Mouse (Mus musculus) embryonic stem cell, embryonic (primary cell): ENCODE data around the gene Spred3.

Source experiments
- CTCF ChIA-PET, 4 experiments: fragments of 300-600 bp in 2 of 4; fragments of 350-600 bp in 2 of 4; sonication (Branson Sonifier 250); formaldehyde crosslinking; loops; one replicate each; lab custom pipeline; 2022; ENCODE audit warnings: inconsistent platforms in 2 of 4; lab: Charles Lee
- POLR2A ChIA-PET, 4 experiments: fragments of 300-600 bp in 2 of 4; fragments of 350-600 bp in 2 of 4; sonication (Branson Sonifier 250); formaldehyde crosslinking; loops; one replicate each; lab custom pipeline; 2022; ENCODE audit warnings: antibody characterized with exemption in 4 of 4, inconsistent platforms in 1 of 4; lab: Charles Lee

The Spred3 gene

DNA sequence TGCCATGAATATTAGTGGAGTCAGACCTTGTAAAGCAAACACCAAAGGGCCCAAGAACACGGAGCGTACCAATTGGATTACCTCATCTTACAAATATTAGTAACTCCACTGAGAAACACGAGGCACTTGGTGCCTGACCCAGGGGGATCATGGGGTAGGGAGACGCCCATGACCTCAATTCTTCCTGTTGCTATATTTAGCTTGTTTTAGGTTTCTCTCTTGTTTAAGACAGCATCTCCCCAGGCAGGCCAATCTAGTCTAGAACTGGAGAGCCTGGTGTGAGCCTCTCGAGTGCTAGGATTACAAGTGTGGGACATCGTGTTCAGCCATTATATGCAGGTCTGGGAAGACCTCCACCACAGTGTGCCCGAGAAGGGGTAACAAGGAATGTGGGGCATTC, 9.1 kb upstream of the Spred3 start:
- ChIA-PET CTCF (interaction anchor here in 2 of 4 experiments (0.7 to 2.3 kb wide), 6 partner anchors 9 to 122 kb away, joined by 3 to 12 read pairs (median 7); partner anchors contain the start of genes Fam98c (in 1 of the 2), Ggn (in 1 of the 2) and Spred3 (in 1 of the 2)), POLR2A (interaction anchor here in 2 of 4 experiments (0.6 to 6.3 kb wide), 25 partner anchors 9 to 178 kb away, joined by 3 to 41 read pairs (median 6); partner anchors contain the start of genes Fam98c (in 2 of the 2), 2200002D01Rik (in 1 of the 2), Ggn (in 1 of the 2) and Kcnk6 (in 1 of the 2))

DNA sequence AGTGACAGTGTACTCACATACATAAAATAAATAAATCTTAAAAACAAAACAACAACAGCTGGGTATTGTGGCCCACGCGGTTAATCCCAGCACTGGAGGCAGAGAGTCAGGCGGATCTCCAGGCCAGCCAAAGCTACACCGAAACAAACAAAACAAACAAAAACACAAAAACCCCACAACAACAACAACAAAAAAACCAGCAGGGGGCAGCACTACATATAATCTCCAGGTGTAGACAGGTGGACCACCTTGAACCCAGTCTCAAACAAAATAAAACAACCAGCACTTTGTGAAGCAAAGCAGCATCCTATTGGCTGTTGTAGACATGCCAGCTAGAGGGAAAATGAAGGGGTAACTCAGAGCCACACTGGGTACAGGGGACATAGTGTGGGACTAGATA, 7.9 kb upstream of the Spred3 start:
- ChIA-PET POLR2A (interaction anchor here in 2 of 4 experiments (0.6 to 6.3 kb wide), 21 partner anchors 10 to 360 kb away, joined by 3 to 41 read pairs (median 5); partner anchors contain the start of genes Fam98c (in 2 of the 2), 2200002D01Rik (in 1 of the 2) and Kcnk6 (in 1 of the 2)), CTCF (interaction anchor here in 3 of 4 experiments (0.6 to 2.3 kb wide), 10 partner anchors 8 to 229 kb away, joined by 3 to 7 read pairs (median 4); partner anchors contain the start of genes Fam98c (in 1 of the 3), Ggn (in 1 of the 3) and Spred3 (in 1 of the 3))

DNA sequence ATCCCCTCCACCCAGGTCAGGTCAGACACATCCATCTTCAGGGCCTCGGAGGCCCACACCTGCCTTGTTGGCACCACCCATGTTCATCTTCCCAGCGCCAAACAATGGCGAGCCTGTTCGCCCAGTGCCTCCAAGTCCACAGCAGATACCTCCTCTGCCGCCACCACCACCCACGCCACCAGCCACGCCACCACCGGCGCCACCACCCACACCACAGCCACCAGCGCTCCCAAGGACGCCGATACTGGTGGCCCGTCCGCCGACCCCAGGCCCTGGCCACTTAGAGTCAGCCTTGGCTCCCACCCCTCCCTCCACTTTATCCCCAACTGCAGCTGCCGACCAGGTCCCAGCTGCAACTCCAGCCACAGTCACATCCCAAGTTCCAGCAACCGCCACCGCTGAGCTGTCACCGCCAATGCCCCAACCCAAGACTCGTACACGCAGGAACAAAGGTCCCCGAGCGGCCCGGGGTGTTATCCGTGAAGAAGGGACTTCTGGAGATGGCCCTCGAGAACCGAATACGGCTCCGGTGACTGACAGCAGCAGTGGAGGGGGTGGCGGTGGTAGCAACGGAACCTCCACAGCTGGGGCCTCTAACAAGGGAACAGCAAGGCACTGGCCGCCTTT, 2.3 kb upstream of the Spred3 start:
- ChIA-PET POLR2A (interaction anchor here (0.6 to 1.6 kb wide), 7 partner anchors 10 to 460 kb away, joined by 3 to 6 read pairs (median 3); partner anchors contain the start of gene Fam98c (in 1 of the 4)), CTCF (interaction anchor here in 2 of 4 experiments (0.6 kb wide), 2 partner anchors 46 to 191 kb away, joined by 3 to 10 read pairs; partner anchors contain the start of genes Eif3k (in 1 of the 2) and Map4k1 (in 1 of the 2))

DNA sequence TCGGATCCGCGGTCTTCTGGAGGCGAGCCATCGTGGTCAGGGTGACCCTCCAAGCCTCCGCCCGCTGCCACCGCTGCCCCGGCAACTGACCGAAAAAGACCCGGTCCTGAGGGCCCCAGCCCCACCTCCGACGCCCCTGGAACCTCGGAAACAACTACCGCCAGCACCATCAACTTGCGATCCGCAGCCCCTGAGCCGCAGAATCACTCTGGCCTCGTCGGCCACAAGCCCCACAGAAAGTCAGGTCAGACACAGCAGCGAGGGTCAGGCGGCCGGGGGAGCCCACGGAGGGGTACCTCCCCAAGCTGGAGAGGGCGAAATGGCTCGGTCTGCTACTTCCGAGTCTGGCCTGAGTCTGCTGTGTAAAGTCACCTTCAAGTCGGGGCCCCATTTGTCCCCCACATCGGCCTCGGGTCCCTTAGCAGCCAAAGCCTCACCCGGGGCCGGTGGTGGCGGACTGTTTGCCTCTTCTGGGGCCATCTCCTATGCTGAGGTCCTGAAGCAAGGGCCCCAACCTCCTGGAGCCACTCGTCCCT, 1.4 kb upstream of the Spred3 start:
- ChIA-PET CTCF (interaction anchor here in 1 of 4 experiments (0.6 kb wide), 1 partner anchor 45 kb away, joined by 3 read pairs; no protein-coding TSS in a partner anchor), POLR2A (interaction anchor here in 1 of 4 experiments (1.1 kb wide), 1 partner anchor 9 kb away, joined by 3 read pairs; no protein-coding TSS in a partner anchor)

DNA sequence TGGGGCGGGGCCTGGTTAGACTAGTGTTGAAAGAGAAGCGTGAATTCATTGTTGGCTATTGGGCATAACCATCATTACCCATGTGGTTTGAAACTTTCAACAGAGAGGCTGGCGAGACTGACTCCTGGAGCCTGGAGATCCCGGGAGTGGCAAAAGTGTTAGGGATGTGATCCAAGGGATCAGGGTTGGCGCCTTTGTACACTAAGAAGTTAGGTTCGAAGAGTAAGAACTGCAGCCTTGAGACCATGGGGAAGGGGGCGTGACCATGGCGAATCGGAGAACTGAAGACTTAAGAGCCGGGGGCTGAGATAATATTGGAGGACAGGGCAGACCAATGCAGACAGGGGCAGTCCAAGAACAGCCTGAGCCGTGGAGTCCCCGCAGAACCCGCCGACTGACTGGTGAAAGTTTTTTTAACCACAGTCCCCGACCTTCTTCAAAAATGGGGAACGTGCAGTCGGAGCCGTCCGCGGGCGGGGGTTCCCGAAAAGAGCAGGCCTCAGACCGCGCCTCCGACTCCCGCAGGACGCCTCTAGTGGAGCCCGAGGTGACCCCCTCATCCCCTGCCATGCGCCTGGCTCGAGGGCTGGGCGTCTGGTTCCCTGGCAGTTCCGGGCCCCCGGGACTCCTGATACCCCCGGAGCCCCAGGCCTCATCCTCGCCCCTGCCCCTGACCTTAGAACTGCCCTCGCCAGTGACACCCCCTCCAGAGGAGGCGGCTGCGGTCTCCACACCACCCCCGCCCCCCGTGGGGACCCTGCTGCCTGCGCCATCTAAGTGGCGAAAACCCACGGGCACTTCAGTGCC, 747 bp upstream of the Spred3 start:
- ChIA-PET CTCF (interaction anchor here in 2 of 4 experiments (0.7 to 1.4 kb wide), 8 partner anchors 9 to 189 kb away, joined by 3 to 15 read pairs (median 5); partner anchors contain the start of genes Catsperg1 (in 1 of the 2), Eif3k (in 1 of the 2), Fam98c (in 1 of the 2) and Map4k1 (in 1 of the 2)), POLR2A (interaction anchor here in 3 of 4 experiments (0.9 to 2.2 kb wide), 19 partner anchors 9 to 347 kb away, joined by 3 to 29 read pairs (median 4); partner anchors contain the start of genes Psmd8 (in 3 of the 3), Fam98c (in 2 of the 3), Eif3k (in 1 of the 3) and Map4k1 (in 1 of the 3))

DNA sequence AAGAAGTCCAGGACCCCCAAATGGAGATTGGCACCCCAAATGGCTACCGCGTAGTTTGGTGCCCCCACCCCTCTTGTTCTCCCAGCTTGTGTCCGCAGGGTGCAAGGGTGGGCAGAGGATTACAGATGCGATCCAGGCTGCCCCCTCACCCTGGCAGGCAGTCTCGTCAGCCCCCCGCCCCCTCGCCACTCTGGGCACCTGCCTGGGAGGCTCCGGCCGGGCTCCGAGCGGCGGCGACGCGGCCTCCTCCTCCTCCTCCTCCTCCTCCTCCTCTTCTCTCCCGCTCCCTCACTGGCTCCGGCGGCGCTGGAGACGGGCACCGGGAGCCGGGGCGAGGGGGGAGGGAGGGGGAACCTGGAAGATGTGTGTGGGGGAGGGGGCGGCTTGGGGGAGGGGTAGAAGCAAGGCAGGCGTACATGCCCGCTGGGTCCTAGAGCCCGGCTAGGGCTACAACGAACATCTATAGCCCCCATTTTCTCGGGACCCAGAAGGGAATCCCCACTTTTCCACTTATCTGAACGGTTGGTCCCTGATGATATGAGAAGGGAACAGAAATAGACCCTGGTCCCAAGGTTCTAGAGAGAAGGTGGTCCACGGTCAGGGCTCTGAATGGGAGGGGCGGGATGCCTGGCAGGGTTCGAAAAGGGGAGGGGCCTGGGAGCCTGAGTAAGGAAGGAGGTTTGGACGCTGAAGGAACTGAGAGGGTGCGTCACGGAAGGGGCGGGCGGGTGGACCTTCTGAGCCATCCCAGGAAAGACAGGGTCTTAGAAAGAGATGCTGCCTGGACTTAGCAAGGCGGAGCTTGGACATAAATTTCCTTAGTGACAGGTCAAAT, 763 bp downstream of the Spred3 start:
- CTCF ChIA-PET: interaction anchor here (0.5 to 1.4 kb wide), 17 partner anchors 7 to 495 kb away, joined by 3 to 15 read pairs (median 4); partner anchors contain the start of genes Psmd8 (in 2 of the 4), Catsperg1 (in 1 of the 4), Fam98c (in 1 of the 4) and Ryr1 (in 1 of the 4)
- POLR2A ChIA-PET: interaction anchor here (0.6 to 2.2 kb wide), 38 partner anchors 8 to 819 kb away, joined by 3 to 29 read pairs (median 4); partner anchors contain the start of genes Psmd8 (in 3 of the 4), 2200002D01Rik (in 2 of the 4), Fam98c (in 2 of the 4) and Eif3k (in 1 of the 4)

DNA sequence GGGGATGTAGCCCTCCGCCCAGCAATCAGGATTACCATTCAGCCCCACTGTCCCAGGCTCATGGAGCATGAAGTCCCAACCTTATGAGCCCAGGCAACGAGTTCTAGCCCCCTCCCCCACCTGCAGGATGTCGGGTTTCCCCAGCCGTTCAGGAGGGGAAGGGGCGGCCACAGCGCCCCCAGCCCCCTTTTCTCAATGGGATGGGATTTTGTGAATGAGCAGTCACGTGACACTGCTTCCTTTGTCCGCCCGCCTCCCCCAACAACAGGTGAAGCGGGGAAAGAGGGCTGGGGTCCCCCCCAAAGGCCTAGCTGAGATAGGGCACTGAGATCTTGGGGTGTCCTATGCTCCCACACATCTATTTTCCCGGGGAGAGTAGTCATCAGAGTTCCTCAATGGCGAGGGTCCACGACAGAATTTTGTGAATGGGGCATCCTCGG, 1.4 kb downstream of the Spred3 start:
- CTCF ChIA-PET: interaction anchor here in 2 of 4 experiments (0.5 to 1.2 kb wide), 3 partner anchors 13 to 46 kb away, joined by 3 to 6 read pairs (median 4); no protein-coding TSS in a partner anchor
- POLR2A ChIA-PET: interaction anchor here (0.6 to 2.2 kb wide), 13 partner anchors 11 to 1732 kb away, joined by 3 to 17 read pairs (median 4); partner anchors contain the start of genes Psmd8 (in 2 of the 4) and Fam98c (in 1 of the 4)

DNA sequence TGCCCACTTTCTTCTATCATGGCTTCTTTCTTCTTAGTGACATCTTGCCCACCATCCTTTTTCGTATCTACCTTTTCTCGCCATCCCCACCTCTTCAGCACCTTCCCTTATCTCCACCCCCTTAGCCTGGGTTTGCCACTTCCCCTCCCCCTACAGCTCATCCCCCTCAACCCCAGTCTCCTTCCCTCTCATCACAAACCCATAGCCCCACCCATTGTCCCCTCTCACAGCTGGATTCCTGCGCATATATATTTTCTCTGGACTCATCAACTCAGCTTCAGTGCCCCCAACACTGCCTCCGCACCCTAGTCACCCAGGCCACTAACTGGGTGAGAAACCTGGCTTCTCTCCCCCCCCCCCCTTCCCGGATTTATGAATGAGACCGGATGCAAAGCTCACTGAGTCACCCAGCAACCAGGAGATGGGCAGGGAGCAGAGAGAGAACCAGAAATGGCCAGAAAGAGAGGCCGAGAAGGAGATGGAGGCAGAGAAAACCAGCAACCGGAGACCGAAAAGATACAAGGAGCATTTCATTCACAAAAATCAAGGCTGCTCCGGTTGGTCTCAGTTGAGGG, 2.0 kb downstream of the Spred3 start:
- ChIA-PET POLR2A (interaction anchor here in 3 of 4 experiments (0.6 to 2.2 kb wide), 15 partner anchors 9 to 1732 kb away, joined by 3 to 11 read pairs (median 3); partner anchors contain the start of gene Psmd8 (in 3 of the 3)), CTCF (interaction anchor here in 2 of 4 experiments (0.6 to 0.9 kb wide), 5 partner anchors 12 to 1157 kb away, joined by 3 to 9 read pairs (median 5); partner anchors contain the start of gene Fam98c (in 1 of the 2))

DNA sequence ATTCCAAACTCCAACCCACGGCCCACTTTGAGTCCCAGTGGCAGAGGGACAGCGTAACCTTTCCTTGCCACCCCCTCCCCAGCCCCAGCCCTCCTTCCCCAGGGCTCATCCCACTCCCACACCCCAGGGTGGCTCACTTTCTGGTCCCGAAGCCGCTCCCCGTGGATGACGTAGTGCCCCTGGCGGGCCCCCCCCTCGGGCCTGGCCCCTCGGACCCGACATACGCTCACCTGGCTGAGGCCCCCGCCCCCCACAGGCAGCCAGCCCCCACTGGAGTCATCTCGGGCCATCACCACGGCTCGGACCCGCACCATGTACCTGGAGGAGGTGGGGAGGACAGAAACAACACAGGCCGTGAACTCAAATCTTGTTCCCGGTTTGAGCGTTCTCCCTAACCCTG, 2.6 kb downstream of the Spred3 start:
- POLR2A ChIA-PET: interaction anchor here in 3 of 4 experiments (0.6 to 2.2 kb wide), 10 partner anchors 9 to 430 kb away, joined by 3 to 11 read pairs (median 4); partner anchors contain the start of genes Psmd8 (in 2 of the 3) and Fam98c (in 1 of the 3)
- CTCF ChIA-PET: interaction anchor here in 2 of 4 experiments (0.7 to 0.9 kb wide), 4 partner anchors 11 to 1157 kb away, joined by 3 to 9 read pairs (median 4); partner anchors contain the start of gene Fam98c (in 1 of the 2)

DNA sequence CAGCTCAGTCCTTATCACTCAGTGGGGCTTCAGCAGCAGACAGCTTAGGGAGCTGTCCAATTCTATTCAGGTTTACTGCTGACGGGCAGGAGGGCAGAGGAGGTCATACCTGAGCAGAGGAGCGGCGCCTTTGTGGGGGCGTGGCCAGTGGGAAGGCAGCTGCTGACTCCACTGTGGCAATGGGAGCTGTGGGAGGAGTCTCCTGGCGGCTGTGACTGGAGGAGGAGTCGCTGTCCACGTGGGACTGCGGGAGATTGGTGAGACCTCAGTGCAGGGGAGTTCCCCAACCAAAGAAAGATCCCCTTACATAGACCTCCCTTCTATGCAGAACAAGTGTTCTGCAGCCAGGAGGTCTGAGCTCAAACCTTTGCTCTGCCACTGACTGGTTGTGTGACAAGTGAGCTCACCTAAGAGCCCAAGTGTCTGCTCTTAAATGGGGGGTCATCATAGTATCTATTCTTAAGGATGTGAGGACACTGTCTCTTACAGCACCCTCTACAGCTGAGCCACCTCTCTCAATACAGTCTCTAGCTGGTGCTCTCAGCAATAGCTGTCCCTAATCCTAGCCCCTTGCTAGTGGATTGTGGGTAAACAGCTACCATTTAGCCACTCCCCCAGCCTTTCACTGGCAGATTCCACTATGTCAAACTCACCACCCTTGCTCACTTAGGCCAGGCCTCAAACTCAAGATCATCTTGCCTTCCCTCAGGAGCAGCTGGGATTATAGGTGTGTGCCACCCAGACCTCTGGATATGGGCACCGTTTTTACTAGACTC, 7.3 kb downstream of the Spred3 start:
- CTCF ChIA-PET: interaction anchor here in 3 of 4 experiments (0.6 to 1.7 kb wide), 32 partner anchors 9 to 1978 kb away, joined by 3 to 18 read pairs (median 4); partner anchors contain the start of genes Ppp1r14a (in 1 of the 3) and Psmd8 (in 1 of the 3)
- POLR2A ChIA-PET: interaction anchor here (0.6 to 2.9 kb wide), 54 partner anchors 8 to 807 kb away, joined by 3 to 29 read pairs (median 5); partner anchors contain the start of genes Psmd8 (in 3 of the 4), Ryr1 (in 3 of the 4), 2200002D01Rik (in 2 of the 4) and Yif1b (in 2 of the 4)

DNA sequence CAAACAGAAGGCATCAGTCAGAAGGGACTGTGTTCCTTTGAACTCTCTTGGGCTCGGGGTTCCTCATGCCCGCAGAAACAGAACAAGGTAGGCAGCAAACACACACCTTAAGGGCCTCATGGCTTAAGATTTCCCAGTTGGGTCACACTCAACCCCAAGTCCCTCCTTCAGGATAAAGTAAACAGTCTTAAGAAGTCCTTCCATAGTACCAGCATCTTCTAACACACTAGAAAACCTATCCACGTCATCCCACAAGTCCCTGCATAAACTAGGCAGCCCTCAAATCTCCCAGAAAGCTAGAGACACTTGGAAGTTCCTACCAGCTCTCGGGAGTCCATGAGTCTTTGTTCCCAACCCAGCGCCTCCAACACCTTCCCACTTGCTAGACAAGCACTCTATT, 7.9 kb downstream of the Spred3 start:
- ChIA-PET CTCF (interaction anchor here in 3 of 4 experiments (0.6 to 1.7 kb wide), 26 partner anchors 7 to 1977 kb away, joined by 3 to 18 read pairs (median 4); partner anchors contain the start of genes Ppp1r14a (in 1 of the 3) and Psmd8 (in 1 of the 3)), POLR2A (interaction anchor here (0.8 to 2.9 kb wide), 47 partner anchors 8 to 656 kb away, joined by 3 to 29 read pairs (median 6); partner anchors contain the start of genes Psmd8 (in 3 of the 4), Ryr1 (in 3 of the 4), 2200002D01Rik (in 2 of the 4) and Yif1b (in 2 of the 4))

DNA sequence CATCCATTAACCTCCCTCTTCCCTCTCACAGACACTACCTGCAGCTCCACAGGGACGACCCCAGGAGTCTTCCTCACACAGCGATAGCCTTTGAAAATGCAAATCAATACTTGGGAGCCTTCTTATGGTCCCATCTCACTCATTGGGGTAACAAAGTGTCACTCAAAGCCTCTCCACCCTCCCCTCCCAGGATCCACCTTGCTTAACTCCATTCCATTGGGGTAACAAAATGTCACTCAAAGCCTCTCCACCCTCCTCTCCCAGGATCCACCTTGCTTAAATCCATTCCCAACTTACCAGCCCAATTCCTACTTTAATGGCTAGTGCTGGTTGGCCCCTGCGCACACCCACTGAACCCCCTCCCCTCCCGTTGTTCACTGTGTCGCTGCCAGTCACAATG, 11.9 kb downstream of the Spred3 start:
- ChIA-PET POLR2A (interaction anchor here (0.6 to 6.2 kb wide), 13 partner anchors 10 to 139 kb away, joined by 3 to 41 read pairs (median 3); partner anchors contain the start of genes Psmd8 (in 3 of the 4), Ggn (in 2 of the 4) and Spred3 (in 2 of the 4)), CTCF (interaction anchor here in 3 of 4 experiments (0.5 to 1.8 kb wide), 5 partner anchors 11 to 349 kb away, joined by 3 to 6 read pairs (median 3); no protein-coding TSS in a partner anchor)
